Mouse (Mus musculus) midbrain, embryonic 16.5 days (tissue): ENCODE measurements around the gene Rnf207. TPM values are rescaled to one million over a fixed set of nuclear protein-coding genes. Genes with fewer than 3 reads are reported as not detected.

Experiments
- ATAC-seq: fragments of 200-750 bp; cut with Nextera tagmentation; 2 replicates; pipeline ENCODE4 v1.8.0; 2017; ENCODE audit warnings: moderate TSS enrichment
- H3K27ac ChIP-seq: fragments of 300-500 bp; sonication (generic); 2 replicates; pipeline ENCODE4 v1.5.1; 2014; ENCODE audit warnings: mild to moderate bottlenecking, low read length, mixed read lengths
- H3K27me3 ChIP-seq: fragments of 300-500 bp; sonication (generic); 2 replicates; pipeline ENCODE4 v1.6.1; 2014; ENCODE audit warnings: low read depth, low read length, mixed read lengths; ENCODE audit not compliant: control insufficient read depth, insufficient read depth
- H3K36me3 ChIP-seq: fragments of 300-500 bp; sonication (generic); 2 replicates; pipeline ENCODE4 v1.6.1; 2014; ENCODE audit warnings: mild to moderate bottlenecking, low read length, moderate library complexity, mixed read lengths; ENCODE audit not compliant: control insufficient read depth, insufficient read depth
- H3K4me1 ChIP-seq: fragments of 300-500 bp; sonication (generic); 2 replicates; pipeline ENCODE4 v1.6.1; 2014; ENCODE audit warnings: mild to moderate bottlenecking, low read length, mixed read lengths; ENCODE audit not compliant: control insufficient read depth, insufficient read depth
- H3K4me2 ChIP-seq: fragments of 300-500 bp; sonication (generic); 2 replicates; pipeline ENCODE4 v1.6.1; 2014; ENCODE audit warnings: mild to moderate bottlenecking, low read length, mixed read lengths
- H3K4me3 ChIP-seq: fragments of 300-500 bp; sonication (generic); 2 replicates; pipeline ENCODE4 v1.5.1; 2014; ENCODE audit warnings: low read depth, mild to moderate bottlenecking, low read length, moderate library complexity, mixed read lengths
- H3K9ac ChIP-seq: fragments of 300-500 bp; sonication (generic); 2 replicates; pipeline ENCODE4 v1.6.1; 2014; ENCODE audit warnings: low read depth, low read length, mixed read lengths
- H3K9me3 ChIP-seq: fragments of 300-500 bp; sonication (generic); replicated peaks from 2 replicates; pipeline ENCODE4 v1.6.1; 2014; ENCODE audit warnings: mild to moderate bottlenecking, low read length, mixed read lengths; ENCODE audit not compliant: control insufficient read depth, poor library complexity, severe bottlenecking
- WGBS: fragments of 180-500 bp; shearing (Covaris S2); extraction: QIAGEN DNeasy Blood & Tissue Kit; methylation state at CpG from one replicate; pipeline ENCODE4 v1.1.7; 2014; 5-methylcytosine and 5-hydroxymethylcytosine counted together
- polyA plus RNA-seq: library from polyadenylated mRNA; unstranded; fragments of >200 nt; fragmentation: Nextera tagmentation; extraction: Ambion mirVana; gene quantifications from 2 replicates; pipeline ENCODE4 v1.2.1, GENCODE M21; 2015

Rnf207 gene
- polyA plus RNA-seq, 1 experiment from 2014 or later: 9.5 TPM

GRCm38 (mm10) chr4:152291562-152291961 lies 27.2 kb downstream of the Rnf207 start, which contains the start of gene Hes3:
Gene Hes3, minus strand, starts transcription at chr4:152291662.
- peak within 1 kb of the TSS; percentile 31 for H3K4me3 ChIP-seq
- no peaks in the 10 kb centered on the region for H3K36me3 ChIP-seq
- H3K9me3 ChIP-seq: no peaks in the 10 kb centered on the region
- no peak within 1 kb of the TSS; the same call in 1 of the 2 replicates for H3K27ac ChIP-seq
- H3K4me2 ChIP-seq: peak within 1 kb of the TSS; percentile 67
- H3K27me3 ChIP-seq: peaks cover 70% of the 10 kb centered on the region
- 14% methylated on average over 6 of the region's 6 CpGs for WGBS
- ATAC-seq: no peak
- peaks cover 24% of the 10 kb centered on the region for H3K4me1 ChIP-seq
- H3K9ac ChIP-seq: peak within 1 kb of the TSS; percentile 60

- Histone ChIP-seq H3K36me3 (no peaks in the 10 kb centered on the region), H3K4me3 (no peak overlapping the region), H3K27me3 (peaks cover 72% of the 10 kb centered on the region), H3K9me3 (no peaks in the 10 kb centered on the region), H3K4me2 (peak overlapping the region; percentile 67), H3K9ac (peak overlapping the region; percentile 60; the same call in 1 of the 2 replicates), H3K4me1 (peaks cover 27% of the 10 kb centered on the region), H3K27ac (no peak overlapping the region)
- ATAC-seq: no peak
- WGBS: 14% methylated on average over 11 of the region's 11 CpGs
Measured at GRCm38 (mm10) chr4:152290991-152291390, 27.8 kb downstream of the Rnf207 start.

GRCm38 (mm10) chr4:152290385-152290784 lies 28.4 kb downstream of the Rnf207 start:
- peaks cover 29% of the 10 kb centered on the region for H3K4me1 ChIP-seq
- no peaks in the 10 kb centered on the region for H3K9me3 ChIP-seq
- peak overlapping the region; percentile 60 for H3K9ac ChIP-seq
- ATAC-seq: peak; percentile 18; the same call in 1 of the 2 replicates
- no peaks in the 10 kb centered on the region for H3K36me3 ChIP-seq
- peak overlapping the region; percentile 31 for H3K4me3 ChIP-seq
- H3K27me3 ChIP-seq: peaks cover 71% of the 10 kb centered on the region
- WGBS: under 1% methylated on average over 32 of the region's 39 CpGs
- peak overlapping the region; percentile 67 for H3K4me2 ChIP-seq
- no peak overlapping the region; the same call in 1 of the 2 replicates for H3K27ac ChIP-seq

- 21% methylated on average over 18 of the region's 18 CpGs for WGBS
- Histone ChIP-seq H3K9ac (no peak overlapping the region), H3K4me3 (no peak overlapping the region), H3K27ac (no peak overlapping the region), H3K4me2 (no peak overlapping the region), H3K36me3 (no peaks in the 10 kb centered on the region), H3K27me3 (peaks cover 73% of the 10 kb centered on the region), H3K4me1 (peaks cover 29% of the 10 kb centered on the region), H3K9me3 (no peaks in the 10 kb centered on the region)
- ATAC-seq: no peak
Measured at GRCm38 (mm10) chr4:152288398-152288945, 30.3 kb downstream of the Rnf207 start.

- Histone ChIP-seq H3K27me3 (peaks cover 68% of the 10 kb centered on the region), H3K36me3 (no peaks in the 10 kb centered on the region), H3K4me2 (peak overlapping the region; percentile 58; the same call in 1 of the 2 replicates), H3K9me3 (no peaks in the 10 kb centered on the region), H3K9ac (no peak overlapping the region; the same call in 1 of the 2 replicates), H3K4me3 (peak overlapping the region; percentile 34; the same call in 1 of the 2 replicates), H3K4me1 (peaks cover 25% of the 10 kb centered on the region), H3K27ac (no peak overlapping the region)
- WGBS: 7% methylated on average over 19 of the region's 19 CpGs
- no peak for ATAC-seq
Measured at GRCm38 (mm10) chr4:152287317-152288120, 31.3 kb downstream of the Rnf207 start.

GRCm38 (mm10) chr4:152286887-152287286 lies 31.9 kb downstream of the Rnf207 start:
- peaks cover 72% of the 10 kb centered on the region for H3K27me3 ChIP-seq
- peak overlapping the region; percentile 34 for H3K4me3 ChIP-seq
- H3K36me3 ChIP-seq: no peaks in the 10 kb centered on the region
- H3K9ac ChIP-seq: peak overlapping the region; percentile 52
- H3K4me2 ChIP-seq: peak overlapping the region; percentile 58
- WGBS: 1% methylated on average over 26 of the region's 26 CpGs
- no peaks in the 10 kb centered on the region for H3K9me3 ChIP-seq
- H3K4me1 ChIP-seq: peaks cover 25% of the 10 kb centered on the region
- no peak overlapping the region for H3K27ac ChIP-seq
- no peak for ATAC-seq

- H3K4me1 ChIP-seq: peaks cover 25% of the 10 kb centered on the region
- peak overlapping the region; percentile 34 for H3K4me3 ChIP-seq
- H3K4me2 ChIP-seq: peak overlapping the region; percentile 58
- no peaks in the 10 kb centered on the region for H3K36me3 ChIP-seq
- H3K9ac ChIP-seq: peak overlapping the region; percentile 52
- ATAC-seq: peak; percentile 46
- H3K27ac ChIP-seq: no peak overlapping the region
- H3K27me3 ChIP-seq: peaks cover 73% of the 10 kb centered on the region
- 0% methylated on average over 30 of the region's 32 CpGs for WGBS
- no peaks in the 10 kb centered on the region for H3K9me3 ChIP-seq
Measured at GRCm38 (mm10) chr4:152286183-152286582, 32.6 kb downstream of the Rnf207 start.

- 3% methylated on average over 10 of the region's 10 CpGs for WGBS
- no peaks in the 10 kb centered on the region for H3K9me3 ChIP-seq
- no peak for ATAC-seq
- no peak overlapping the region for H3K4me3 ChIP-seq
- no peak overlapping the region for H3K4me2 ChIP-seq
- H3K36me3 ChIP-seq: peaks cover 2% of the 10 kb centered on the region; the same call in 1 of the 2 replicates
- H3K9ac ChIP-seq: peak overlapping the region; percentile 52; the same call in 1 of the 2 replicates
- no peak overlapping the region for H3K27ac ChIP-seq
- peaks cover 18% of the 10 kb centered on the region for H3K4me1 ChIP-seq
- peaks cover 74% of the 10 kb centered on the region for H3K27me3 ChIP-seq
Measured at GRCm38 (mm10) chr4:152285505-152285904, 33.3 kb downstream of the Rnf207 start.
